Mouse (Mus musculus) thymus, postnatal 10 days (tissue): ENCODE measurements around the gene Mafb.

Source experiments
- DNase-seq, 2 experiments: peaks; one replicate each; pipeline ENCODE4 v3.0.0; 2021; ENCODE audit warnings: low spot score in 2 of 2

Gene Mafb

GRCm38 (mm10) chr2:160327716-160328115 lies 39.1 kb downstream of the Mafb start:
- peak; percentile 72 to 81 for DNase-seq

GRCm38 (mm10) chr2:160327167-160327566 lies 39.7 kb downstream of the Mafb start:
- DNase-seq, result peak; percentile 23 to 36

GRCm38 (mm10) chr2:160325105-160325644 lies 41.7 kb downstream of the Mafb start:
- DNase-seq, result no peak

GRCm38 (mm10) chr2:160321829-160322228 lies 45.0 kb downstream of the Mafb start:
- DNase-seq, result no peak

GRCm38 (mm10) chr2:160318255-160318654 lies 48.6 kb downstream of the Mafb start:
- no peak for DNase-seq
